Mouse (Mus musculus) midbrain, embryonic 14.5 days (tissue): Measurements from ENCODE around the gene Dnmt3b. TPM values are rescaled to one million over a fixed set of nuclear protein-coding genes. Genes with fewer than 3 reads are reported as not detected.
"Not testable (repeated sequence)": the region's sequence is repeated elsewhere in the genome, so short reads cannot be mapped to it uniquely, and the experiment has no call there.

Source experiments
- ATAC-seq: fragments of 200-750 bp; cut with Nextera tagmentation; 2 replicates; pipeline ENCODE4 v1.8.0; 2017; ENCODE audit warnings: moderate number of reproducible peaks, moderate library complexity; ENCODE audit not compliant: low FRiP score, low TSS enrichment
- DNase-seq: peaks from one replicate; pipeline ENCODE4 v3.0.0-alpha.2; 2015
- H3K27ac ChIP-seq: fragments of 300-500 bp; sonication (generic); replicated peaks from 2 replicates; pipeline ENCODE4 v1.5.1; 2014; ENCODE audit warnings: mild to moderate bottlenecking, low read depth, low read length, moderate library complexity
- H3K27me3 ChIP-seq: fragments of 300-500 bp; sonication (generic); 2 replicates; pipeline ENCODE4 v1.6.1; 2014; ENCODE audit warnings: low read length, control low read depth, mixed read lengths; ENCODE audit not compliant: control insufficient read depth, insufficient read depth
- H3K36me3 ChIP-seq: fragments of 300-500 bp; sonication (generic); 2 replicates; pipeline ENCODE4 v1.6.1; 2014; ENCODE audit warnings: low read length, control low read depth; ENCODE audit not compliant: control insufficient read depth, insufficient read depth
- H3K4me1 ChIP-seq: fragments of 300-500 bp; sonication (generic); 2 replicates; pipeline ENCODE4 v1.6.1; 2014; ENCODE audit warnings: mild to moderate bottlenecking, antibody characterized with exemption, low read length, control low read depth; ENCODE audit not compliant: control insufficient read depth, insufficient read depth
- H3K4me2 ChIP-seq: fragments of 300-500 bp; sonication (generic); 2 replicates; pipeline ENCODE4 v1.6.1; 2014; ENCODE audit warnings: mild to moderate bottlenecking, low read length, moderate library complexity
- H3K4me3 ChIP-seq: fragments of 300-500 bp; sonication (generic); replicated peaks from 2 replicates; pipeline ENCODE4 v1.5.1; 2014; ENCODE audit warnings: low read depth, low read length
- H3K9ac ChIP-seq: fragments of 300-500 bp; sonication (generic); replicated peaks from 2 replicates; pipeline ENCODE4 v1.6.1; 2014; ENCODE audit warnings: mild to moderate bottlenecking, low read length, moderate library complexity
- H3K9me3 ChIP-seq: fragments of 300-500 bp; sonication (generic); 2 replicates; pipeline ENCODE4 v1.6.1; 2016; ENCODE audit warnings: low read length, control low read depth, mixed read lengths; ENCODE audit not compliant: control insufficient read depth
- WGBS: fragments of 180-500 bp; shearing (Covaris S2); extraction: QIAGEN DNeasy Blood & Tissue Kit; methylation state at CpG from one replicate; pipeline ENCODE4 v1.1.7; 2014; 5-methylcytosine and 5-hydroxymethylcytosine counted together
- polyA plus RNA-seq: library from polyadenylated mRNA; unstranded; fragments of >200 nt; fragmentation: Nextera tagmentation; extraction: Ambion mirVana; gene quantifications from 2 replicates; pipeline ENCODE4 v1.2.1, GENCODE M21; 2014

Gene Dnmt3b
- polyA plus RNA-seq, 1 experiment from 2014 or later: 3.2 TPM

- Histone ChIP-seq H3K4me3 (peak overlapping the region; percentile 73), H3K36me3 (no peaks in the 10 kb centered on the region), H3K27me3 (no peaks in the 10 kb centered on the region), H3K4me2 (peak overlapping the region; percentile 95), H3K9ac (peak overlapping the region; percentile 82), H3K27ac (no peak overlapping the region), H3K9me3 (no peaks in the 10 kb centered on the region), H3K4me1 (peaks cover 10% of the 10 kb centered on the region)
- ATAC-seq (peak; percentile 32; the same call in 1 of the 2 replicates), DNase-seq (no peak)
- 1% methylated on average over 28 of the region's 28 CpGs for WGBS
These were observed 901 bp downstream of the Dnmt3b start for GRCm38 (mm10) chr2:153650014-153650687.

- Histone ChIP-seq H3K27me3 (no peaks in the 10 kb centered on the region), H3K9ac (no peak overlapping the region), H3K4me1 (peaks cover 10% of the 10 kb centered on the region), H3K4me2 (no peak overlapping the region), H3K9me3 (no peaks in the 10 kb centered on the region), H3K27ac (no peak overlapping the region), H3K4me3 (no peak overlapping the region), H3K36me3 (no peaks in the 10 kb centered on the region)
- 38% methylated on average over 3 of the region's 3 CpGs for WGBS
- DNase-seq: peak; percentile 12
- no peak for ATAC-seq
These were observed 2.4 kb downstream of the Dnmt3b start for GRCm38 (mm10) chr2:153651681-153652080.

- not testable (repeated sequence) for H3K4me2 ChIP-seq, H3K9me3 ChIP-seq, H3K27me3 ChIP-seq, H3K27ac ChIP-seq, H3K36me3 ChIP-seq, ATAC-seq, H3K4me3 ChIP-seq, DNase-seq, H3K9ac ChIP-seq, H3K4me1 ChIP-seq
- 88% methylated on average over 7 of the region's 8 CpGs for WGBS
These were observed 8.4 kb downstream of the Dnmt3b start for GRCm38 (mm10) chr2:153657659-153658058.

- DNase-seq: no peak
- no peak overlapping the region for H3K27ac ChIP-seq
- 44% methylated on average over 3 of the region's 3 CpGs for WGBS
These were observed 11.4 kb downstream of the Dnmt3b start for GRCm38 (mm10) chr2:153660616-153661015.

GRCm38 (mm10) chr2:153665401-153665800, 16.2 kb downstream of the Dnmt3b start:
- no peaks in the 10 kb centered on the region for H3K9me3 ChIP-seq
- 94% methylated on average over 7 of the region's 7 CpGs for WGBS
- H3K4me3 ChIP-seq: no peak overlapping the region

More at GRCm38 (mm10) chr2:153660616-153661015, 11.4 kb downstream of the Dnmt3b start:
- no peak for ATAC-seq
- Histone ChIP-seq H3K9me3 (no peaks in the 10 kb centered on the region), H3K4me1 (no peaks in the 10 kb centered on the region), H3K4me2 (no peak overlapping the region), H3K4me3 (no peak overlapping the region), H3K27me3 (no peaks in the 10 kb centered on the region), H3K36me3 (peaks cover 20% of the 10 kb centered on the region), H3K9ac (no peak overlapping the region)

GRCm38 (mm10) chr2:153668754-153669376, 19.6 kb downstream of the Dnmt3b start:
- Histone ChIP-seq H3K9me3 (no peaks in the 10 kb centered on the region), H3K4me3 (no peak overlapping the region), H3K27me3 (no peaks in the 10 kb centered on the region), H3K4me1 (no peaks in the 10 kb centered on the region), H3K4me2 (no peak overlapping the region), H3K36me3 (peaks cover 12% of the 10 kb centered on the region; the same call in 1 of the 2 replicates), H3K27ac (no peak overlapping the region), H3K9ac (no peak overlapping the region)
- WGBS: 65% methylated on average over 7 of the region's 7 CpGs
- ATAC-seq (peak; percentile 37; the same call in 1 of the 2 replicates), DNase-seq (peak; percentile 92)

More at GRCm38 (mm10) chr2:153665401-153665800, 16.2 kb downstream of the Dnmt3b start:
- H3K36me3 ChIP-seq: peaks cover 23% of the 10 kb centered on the region
- H3K9ac ChIP-seq: no peak overlapping the region
- H3K4me1 ChIP-seq: no peaks in the 10 kb centered on the region
- H3K4me2 ChIP-seq: no peak overlapping the region
- ATAC-seq: no peak
- no peak overlapping the region for H3K27ac ChIP-seq
- no peak for DNase-seq
- H3K27me3 ChIP-seq: no peaks in the 10 kb centered on the region

GRCm38 (mm10) chr2:153670111-153670510, 20.9 kb downstream of the Dnmt3b start:
- ATAC-seq (no peak), DNase-seq (peak; percentile 25)
- WGBS: 63% methylated on average over 5 of the region's 5 CpGs
- H3K4me2 ChIP-seq: no peak overlapping the region
- no peak overlapping the region for H3K9ac ChIP-seq
- no peaks in the 10 kb centered on the region for H3K27me3 ChIP-seq
- H3K9me3 ChIP-seq: no peaks in the 10 kb centered on the region
- H3K4me1 ChIP-seq: no peaks in the 10 kb centered on the region
- no peak overlapping the region for H3K27ac ChIP-seq
- H3K36me3 ChIP-seq: 0 out of 2 replicates have a peak, but pooled peaks cover 7% of the 10 kb centered on the region
- no peak overlapping the region for H3K4me3 ChIP-seq

- Histone ChIP-seq H3K9ac (no peak overlapping the region), H3K4me1 (no peaks in the 10 kb centered on the region), H3K9me3 (no peaks in the 10 kb centered on the region), H3K27ac (no peak overlapping the region), H3K36me3 (peaks cover 14% of the 10 kb centered on the region; the same call in 1 of the 2 replicates), H3K27me3 (no peaks in the 10 kb centered on the region), H3K4me3 (no peak overlapping the region), H3K4me2 (no peak overlapping the region)
- DNase-seq (no peak), ATAC-seq (no peak)
- WGBS: 92% methylated on average over 2 of the region's 2 CpGs
These were observed 23.4 kb downstream of the Dnmt3b start for GRCm38 (mm10) chr2:153672619-153673018.

GRCm38 (mm10) chr2:153675364-153675763, 26.1 kb downstream of the Dnmt3b start:
- H3K4me2 ChIP-seq, H3K4me3 ChIP-seq, DNase-seq, H3K27ac ChIP-seq, ATAC-seq, H3K9ac ChIP-seq, H3K27me3 ChIP-seq, H3K9me3 ChIP-seq, H3K4me1 ChIP-seq: not testable (repeated sequence)
- peaks cover 23% of the 10 kb centered on the region for H3K36me3 ChIP-seq
- 89% methylated on average over 1 of the region's 1 CpGs for WGBS
